Mouse (Mus musculus) R1 (cell line): ENCODE results near the gene Aff3.

Experiments used
- DNase-seq: peaks from one replicate; pipeline ENCODE4 v3.0.0-alpha.2; 2018; ENCODE audit warnings: low read depth, low spot score

The Aff3 gene

GRCm38 (mm10) chr1:38289891-38290290 is 374.9 kb downstream of the Aff3 start:
- no peak for DNase-seq

- DNase-seq: no peak
These were observed 376.0 kb downstream of the Aff3 start for GRCm38 (mm10) chr1:38288716-38289115.

- no peak for DNase-seq
These were observed 378.2 kb downstream of the Aff3 start for GRCm38 (mm10) chr1:38286551-38286950.

DNA sequence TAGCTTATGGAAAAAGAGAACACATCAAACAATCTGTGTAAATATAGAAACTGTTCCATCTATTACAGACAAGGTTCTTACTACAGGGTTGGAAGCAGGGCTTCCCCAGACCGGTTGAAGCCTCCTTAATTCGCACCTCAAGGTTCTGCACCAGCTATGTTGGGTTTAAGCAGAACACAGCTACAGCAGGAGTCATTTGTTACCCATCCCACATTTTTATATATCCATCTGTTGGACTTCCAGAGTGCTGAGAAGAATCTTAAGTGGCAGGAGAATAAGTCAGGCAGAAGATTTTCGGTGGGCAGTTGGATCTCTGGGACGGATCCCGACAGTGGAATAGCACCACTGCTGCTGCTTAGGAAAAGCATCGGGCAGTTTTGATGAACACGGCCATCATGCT is 384.2 kb downstream of the Aff3 start:
- DNase-seq: no peak

- no peak for DNase-seq
These were observed 393.4 kb downstream of the Aff3 start for GRCm38 (mm10) chr1:38271312-38271711.

GRCm38 (mm10) chr1:38268246-38269042 is 396.3 kb downstream of the Aff3 start:
- no peak for DNase-seq

DNA sequence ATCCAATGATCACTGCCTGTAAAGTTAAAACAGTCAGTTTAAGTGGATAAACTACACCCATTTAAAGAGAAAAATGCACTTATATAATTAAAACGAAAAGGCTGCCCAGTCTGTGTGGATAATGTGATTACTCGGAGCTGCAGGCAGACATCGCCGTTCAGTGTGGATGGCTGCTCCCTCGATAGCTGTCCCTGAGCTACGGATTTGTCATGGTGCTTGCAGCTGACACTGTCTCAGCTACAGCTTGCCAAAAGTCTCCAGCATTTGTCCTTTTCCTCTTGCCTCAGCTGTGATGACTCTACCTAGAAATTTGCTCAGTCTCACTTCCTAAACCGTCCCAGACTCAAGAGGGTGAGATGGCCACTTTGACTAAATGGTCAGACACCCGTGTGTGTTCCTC is 401.5 kb downstream of the Aff3 start:
- DNase-seq: no peak

DNA sequence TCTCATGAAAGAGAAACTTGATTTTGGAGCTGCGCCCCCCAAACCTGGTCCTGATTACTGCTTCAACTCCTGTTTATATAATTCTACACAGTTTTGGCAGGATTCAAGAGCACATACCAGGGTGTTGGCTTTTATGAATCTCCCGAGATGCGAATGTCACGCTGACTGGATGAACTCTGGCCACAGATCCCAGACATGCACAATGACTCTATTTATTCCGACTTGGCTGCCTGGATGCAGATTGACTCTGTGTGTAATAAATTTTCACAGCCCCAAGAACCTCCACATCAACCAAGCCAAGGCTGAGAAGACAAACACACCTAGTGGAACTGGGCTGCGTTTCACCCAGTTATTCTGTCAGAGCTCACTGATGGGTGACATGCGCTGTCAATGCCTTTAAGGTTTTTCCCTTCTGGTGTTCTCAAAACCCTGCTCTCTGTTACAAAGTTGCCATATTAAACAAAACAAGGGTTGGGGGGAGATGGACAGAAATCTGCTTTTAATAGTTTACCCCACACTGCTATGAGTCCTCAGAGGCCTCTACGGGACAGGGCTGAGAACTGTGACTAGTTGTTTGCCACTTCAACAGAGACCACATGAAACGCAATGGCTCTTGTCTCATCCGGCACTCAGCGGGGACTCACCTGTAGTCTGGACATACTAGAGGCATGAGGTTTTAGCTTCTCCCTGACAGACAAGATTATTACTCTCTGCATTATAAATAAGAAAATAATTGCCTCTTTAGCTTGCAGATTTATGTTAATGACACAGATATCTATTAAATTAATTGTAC is 402.2 kb downstream of the Aff3 start:
- DNase-seq: no peak

DNA sequence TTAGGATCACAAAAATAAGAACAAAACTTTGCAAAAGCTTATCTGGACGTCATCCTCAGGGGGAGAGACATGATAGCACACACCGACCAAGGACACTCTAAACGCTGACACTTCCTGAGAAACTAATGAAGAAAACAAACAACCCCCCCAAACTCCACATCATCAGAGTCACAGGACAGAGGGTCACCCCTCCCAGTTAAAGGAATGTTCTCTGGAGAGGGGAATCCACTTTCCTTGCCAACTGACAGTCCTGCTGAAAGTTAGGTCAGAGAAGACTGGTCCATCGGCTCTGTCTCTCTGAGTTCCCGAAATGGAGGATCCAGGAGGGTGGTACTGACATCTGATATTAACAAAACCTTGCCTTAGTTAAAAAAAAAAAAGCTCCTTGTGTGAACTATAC is 403.7 kb downstream of the Aff3 start:
- no peak for DNase-seq

DNA sequence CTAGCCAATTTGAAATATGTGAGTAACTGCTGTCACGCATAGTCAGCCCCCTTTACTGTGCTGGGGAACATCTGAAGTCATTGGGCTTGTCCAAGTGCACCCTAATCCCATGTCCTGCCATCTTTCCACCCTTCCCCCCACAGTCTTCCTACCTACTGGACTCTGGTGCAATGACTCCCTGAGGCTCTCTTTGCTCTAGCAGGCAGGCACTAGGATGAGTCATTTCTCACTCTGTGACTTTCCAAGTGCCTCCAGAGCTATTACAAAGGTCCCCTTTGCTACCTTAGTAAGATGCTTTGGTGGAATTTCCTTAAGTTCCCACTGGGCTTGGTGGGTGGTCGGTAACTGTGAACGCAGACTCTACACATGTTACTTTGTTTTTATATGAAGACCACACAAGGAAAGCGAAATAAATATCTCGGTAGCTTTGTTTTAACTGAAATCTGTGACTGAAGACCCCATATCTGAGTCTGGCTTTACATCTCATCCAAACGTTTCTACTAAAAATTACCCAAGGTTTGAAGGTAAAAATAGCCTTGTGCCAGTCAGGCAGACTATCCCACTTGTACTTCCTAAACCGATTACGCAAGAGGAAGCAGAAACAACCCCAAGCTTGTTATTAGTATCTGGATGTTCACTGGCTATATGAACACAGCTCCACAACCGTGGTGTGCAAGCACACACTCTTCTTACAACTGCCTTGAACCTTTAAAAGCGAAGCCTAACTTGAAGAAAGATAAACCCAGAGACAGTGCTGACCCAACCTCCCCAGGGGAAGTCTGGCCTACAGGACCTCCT is 405.0 kb downstream of the Aff3 start:
- DNase-seq: no peak

DNA sequence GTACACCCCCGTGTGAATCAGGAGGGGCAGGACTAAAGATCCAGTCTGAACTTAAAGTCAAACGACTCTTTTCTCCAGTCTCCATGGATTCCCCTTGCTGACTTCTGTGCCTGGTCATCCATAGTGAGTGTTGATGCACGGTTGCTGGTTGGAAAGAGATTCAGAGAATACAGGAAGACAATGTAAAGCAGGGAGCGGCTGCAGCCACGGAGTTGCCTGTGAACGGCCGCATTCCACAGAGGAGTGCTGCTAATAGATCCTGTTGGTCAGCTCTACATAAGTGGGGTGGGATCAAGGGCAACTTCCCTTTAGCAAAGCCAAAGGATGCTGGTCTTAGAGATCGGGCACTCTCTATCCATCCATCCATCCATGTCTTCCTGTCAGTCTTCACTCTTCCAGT is 410.3 kb downstream of the Aff3 start:
- peak; percentile 55 for DNase-seq

DNA sequence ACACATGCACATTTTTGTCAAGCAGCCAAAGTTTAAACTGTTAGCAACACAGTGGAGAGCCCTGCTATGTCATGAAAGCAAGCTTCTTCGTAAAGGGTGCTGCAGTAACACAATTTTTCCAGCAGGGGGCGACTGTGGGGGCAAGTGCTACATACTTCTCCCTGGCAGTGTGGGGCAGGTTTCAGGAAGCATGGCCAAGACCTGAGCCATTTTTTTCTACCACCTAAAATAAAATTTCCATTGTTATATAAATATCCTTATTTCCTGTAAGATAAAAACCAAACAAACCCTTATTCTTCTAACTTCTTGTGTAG is 412.0 kb downstream of the Aff3 start:
- DNase-seq: peak; percentile 51

GRCm38 (mm10) chr1:38252031-38252765 is 412.6 kb downstream of the Aff3 start:
- DNase-seq: no peak

DNA sequence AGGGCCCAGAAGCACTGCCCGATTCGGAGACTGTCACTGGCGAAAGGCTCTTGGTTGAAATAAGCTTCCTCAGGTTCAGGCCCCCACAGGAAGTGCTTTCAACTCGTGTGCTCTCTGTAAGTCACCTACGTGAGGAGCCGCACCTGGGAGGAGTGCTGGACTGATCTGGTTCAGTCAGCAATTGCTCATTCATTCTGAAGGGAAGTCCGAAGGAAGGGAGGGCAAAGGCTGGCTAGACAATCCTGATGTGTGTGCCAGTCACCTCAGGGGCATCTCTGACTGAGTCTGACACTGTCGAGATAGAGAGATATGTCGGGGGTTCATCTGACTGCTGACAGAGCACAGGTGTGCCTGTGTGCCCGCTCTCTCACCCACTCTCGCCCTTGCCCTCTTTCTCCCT is 413.3 kb downstream of the Aff3 start:
- DNase-seq: no peak

GRCm38 (mm10) chr1:38250246-38250645 is 414.5 kb downstream of the Aff3 start:
- DNase-seq: no peak

DNA sequence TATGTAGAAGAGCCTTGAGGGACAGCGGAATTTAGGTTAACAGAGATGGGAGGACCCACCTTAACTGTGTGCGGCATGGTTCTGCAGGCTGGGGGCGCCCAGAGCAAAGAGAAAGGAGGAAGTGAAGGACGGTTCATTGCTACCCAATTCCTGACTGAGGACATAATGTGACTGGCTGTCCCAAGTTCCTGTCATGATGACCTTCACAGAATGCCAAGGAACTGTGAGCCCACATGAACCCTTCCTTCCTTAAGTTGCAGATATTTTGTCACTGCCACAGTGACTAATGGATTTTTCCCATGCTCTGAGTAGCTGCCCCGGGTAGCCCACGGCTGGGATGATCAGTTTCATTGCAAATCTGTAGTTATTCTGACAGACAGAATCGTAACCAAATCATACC is 415.2 kb downstream of the Aff3 start:
- DNase-seq: no peak

DNA sequence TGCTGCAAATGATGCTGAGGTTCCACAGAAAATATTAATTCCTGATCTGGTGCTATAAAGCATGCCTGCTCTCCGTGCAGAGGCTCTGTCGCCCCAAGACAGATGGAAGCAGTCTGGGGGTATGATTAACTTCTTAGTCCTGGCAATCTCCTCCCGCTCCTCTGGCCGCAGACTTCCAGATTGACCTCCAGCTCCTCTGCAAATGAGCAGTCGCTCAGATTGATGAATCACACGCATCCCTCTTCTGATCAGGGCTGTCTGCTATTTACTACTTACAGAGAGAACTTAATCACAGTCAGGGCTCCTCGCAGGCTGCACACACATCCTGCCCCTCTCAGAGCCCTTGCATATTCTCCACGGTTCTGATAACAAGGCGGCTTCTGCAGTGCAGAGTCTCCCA is 416.7 kb downstream of the Aff3 start:
- no peak for DNase-seq

GRCm38 (mm10) chr1:38242559-38242958 is 422.2 kb downstream of the Aff3 start:
- no peak for DNase-seq

DNA sequence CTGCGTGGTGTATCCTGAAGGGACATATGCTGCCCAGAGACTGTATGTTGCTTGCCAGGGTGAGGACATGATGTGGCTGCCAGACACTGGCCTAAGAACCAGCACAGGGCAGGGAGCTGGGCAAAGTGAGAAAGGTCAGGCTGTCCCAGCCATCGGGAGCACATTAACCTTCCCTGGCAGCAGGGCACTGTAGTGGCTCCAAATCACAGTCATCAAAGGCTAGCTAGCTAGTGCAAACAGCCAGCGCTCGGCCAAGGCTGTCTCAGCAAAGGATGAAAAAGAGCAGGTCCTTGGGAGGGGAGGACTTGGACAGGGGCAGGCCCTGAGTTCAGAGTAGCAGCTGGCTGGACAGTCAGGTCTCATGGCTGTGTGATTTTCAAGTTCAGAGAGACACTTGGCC is 423.0 kb downstream of the Aff3 start:
- no peak for DNase-seq

DNA sequence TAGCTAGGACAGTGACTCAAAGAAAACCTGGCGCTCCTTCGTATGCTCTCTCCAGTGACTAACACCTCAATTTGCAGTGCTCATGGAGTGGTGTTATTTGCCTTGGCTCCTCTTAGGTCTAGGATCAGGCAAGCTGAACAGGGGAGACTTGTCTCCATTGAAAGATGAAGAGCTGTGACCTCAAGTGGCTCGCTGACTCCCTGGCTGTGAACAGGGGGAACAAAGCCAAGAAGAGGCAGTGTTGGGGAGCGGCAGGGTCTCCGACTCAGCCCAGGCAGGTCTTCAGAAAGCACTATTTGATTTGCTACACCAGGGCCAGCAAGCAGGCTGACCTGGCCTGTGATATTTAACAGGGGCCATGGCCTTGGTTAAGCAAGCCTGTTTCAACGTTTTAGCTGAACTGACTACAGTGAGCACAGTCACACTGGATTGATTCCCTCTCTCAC is 423.5 kb downstream of the Aff3 start:
- DNase-seq: no peak

DNA sequence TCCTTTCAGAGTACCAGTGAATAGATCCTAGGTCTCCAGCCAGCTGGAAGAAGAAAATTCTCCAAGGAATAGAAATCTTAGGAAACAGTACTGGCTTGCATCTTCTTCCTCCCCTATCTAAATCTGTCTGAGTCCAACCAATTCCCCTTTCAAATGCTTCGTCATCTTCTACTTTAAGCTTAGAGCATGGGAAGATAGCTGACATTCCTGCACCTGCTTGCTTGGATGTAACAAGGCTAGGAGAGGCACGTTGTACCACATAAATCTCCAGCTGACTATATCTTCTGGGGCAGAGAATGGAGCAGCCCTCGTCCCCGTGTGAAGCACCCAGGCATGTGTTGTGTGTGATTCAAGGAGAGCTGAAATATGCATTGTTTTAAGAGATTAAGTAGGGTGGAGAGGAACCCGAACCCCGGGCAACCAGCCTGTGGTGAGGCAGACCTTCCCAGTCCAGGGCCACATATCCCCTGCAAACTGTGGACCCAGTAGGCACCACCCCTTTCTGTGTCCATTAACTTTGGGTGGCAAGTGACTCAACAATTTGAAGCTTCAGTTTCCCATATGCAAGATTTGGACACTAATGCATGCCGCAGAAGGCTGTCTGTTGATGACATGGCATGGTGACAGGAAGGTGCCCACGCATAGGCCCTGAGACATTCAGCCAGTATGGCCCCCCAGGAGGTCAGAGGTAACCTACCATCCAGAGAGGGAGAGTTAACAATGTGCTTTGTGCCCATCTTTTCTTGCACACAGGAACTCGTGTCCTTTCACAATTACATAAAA is 424.1 kb downstream of the Aff3 start:
- no peak for DNase-seq
